Mouse (Mus musculus) kidney, embryonic 15.5 days (tissue): ENCODE data around the gene Gtf3c1. TPM values are rescaled to one million over a fixed set of nuclear protein-coding genes. Genes with fewer than 3 reads are reported as not detected.

Source experiments
- ATAC-seq: fragments of 200-750 bp; cut with Nextera tagmentation; replicated peaks from 2 replicates; pipeline ENCODE4 v1.8.0; 2017; ENCODE audit warnings: moderate TSS enrichment; ENCODE audit not compliant: low FRiP score
- H3K27ac ChIP-seq: fragments of 300-500 bp; sonication (generic); 2 replicates; pipeline ENCODE4 v1.5.1; 2015; ENCODE audit warnings: mild to moderate bottlenecking, inconsistent platforms
- H3K27me3 ChIP-seq: fragments of 300-500 bp; sonication (generic); 2 replicates; pipeline ENCODE4 v1.6.1; 2015; ENCODE audit warnings: inconsistent platforms
- H3K36me3 ChIP-seq: fragments of 300-500 bp; sonication (generic); 2 replicates; pipeline ENCODE4 v1.6.1; 2015; ENCODE audit warnings: inconsistent platforms
- H3K4me1 ChIP-seq: fragments of 300-500 bp; sonication (generic); 2 replicates; pipeline ENCODE4 v1.6.1; 2015; ENCODE audit warnings: inconsistent platforms
- H3K4me2 ChIP-seq: fragments of 300-500 bp; sonication (generic); 2 replicates; pipeline ENCODE4 v1.6.1; 2015; ENCODE audit warnings: moderate library complexity, mild to moderate bottlenecking, inconsistent platforms
- H3K4me3 ChIP-seq: fragments of 300-500 bp; sonication (generic); replicated peaks from 2 replicates; pipeline ENCODE4 v1.5.1; 2015; ENCODE audit warnings: mild to moderate bottlenecking, inconsistent platforms
- H3K9ac ChIP-seq: fragments of 300-500 bp; sonication (generic); 2 replicates; pipeline ENCODE4 v1.6.1; 2015; ENCODE audit warnings: mild to moderate bottlenecking, inconsistent platforms
- H3K9me3 ChIP-seq: fragments of 300-500 bp; sonication (generic); replicated peaks from 2 replicates; pipeline ENCODE4 v1.6.1; 2016; ENCODE audit warnings: inconsistent platforms
- WGBS: fragments of 180-500 bp; shearing (Covaris S2); methylation state at CpG from one replicate; pipeline ENCODE4 v1.1.7; 2015; ENCODE audit warnings: mixed read lengths; 5-methylcytosine and 5-hydroxymethylcytosine counted together
- polyA plus RNA-seq: library from polyadenylated mRNA; unstranded; fragments of >200 nt; fragmentation: Nextera tagmentation; extraction: Ambion mirVana; gene quantifications from 2 replicates; pipeline ENCODE4 v1.2.1, GENCODE M21; 2015

Gene Gtf3c1
- polyA plus RNA-seq, 1 experiment from 2014 or later, result 30.6 TPM

GRCm38 (mm10) chr7:125597516-125598347 is 109.8 kb downstream of the Gtf3c1 start:
- H3K9me3 ChIP-seq, result no peaks in the 10 kb centered on the region
- no peak for ATAC-seq
- no peak overlapping the region for H3K4me2 ChIP-seq
- H3K4me3 ChIP-seq, result no peak overlapping the region
- H3K36me3 ChIP-seq, result no peaks in the 10 kb centered on the region
- H3K27ac ChIP-seq, result no peak overlapping the region
- H3K9ac ChIP-seq, result no peak overlapping the region
- H3K27me3 ChIP-seq, result no peaks in the 10 kb centered on the region
- WGBS, result 91% methylated on average over 11 of the region's 11 CpGs
- peaks cover 10% of the 10 kb centered on the region for H3K4me1 ChIP-seq

GRCm38 (mm10) chr7:125597083-125597482 is 110.5 kb downstream of the Gtf3c1 start:
- H3K4me1 ChIP-seq, result peaks cover 10% of the 10 kb centered on the region
- no peaks in the 10 kb centered on the region for H3K27me3 ChIP-seq
- no peaks in the 10 kb centered on the region for H3K36me3 ChIP-seq
- H3K4me2 ChIP-seq, result no peak overlapping the region
- no peak overlapping the region for H3K27ac ChIP-seq
- H3K9me3 ChIP-seq, result no peaks in the 10 kb centered on the region
- no peak overlapping the region for H3K4me3 ChIP-seq
- H3K9ac ChIP-seq, result no peak overlapping the region
- 82% methylated on average over 9 of the region's 9 CpGs for WGBS
- ATAC-seq, result no peak

- Histone ChIP-seq H3K36me3 (no peaks in the 10 kb centered on the region), H3K9me3 (no peaks in the 10 kb centered on the region), H3K9ac (no peak overlapping the region), H3K4me2 (no peak overlapping the region), H3K4me3 (no peak overlapping the region), H3K27me3 (no peaks in the 10 kb centered on the region), H3K27ac (no peak overlapping the region), H3K4me1 (peaks cover 10% of the 10 kb centered on the region)
- WGBS, result 60% methylated on average over 3 of the region's 3 CpGs
- no peak for ATAC-seq
Measured at GRCm38 (mm10) chr7:125596406-125596805, 111.2 kb downstream of the Gtf3c1 start.

GRCm38 (mm10) chr7:125593831-125594230 is 113.7 kb downstream of the Gtf3c1 start:
- H3K27ac ChIP-seq, result no peak overlapping the region
- no peak for ATAC-seq
- WGBS, result 84% methylated on average over 4 of the region's 4 CpGs

More at GRCm38 (mm10) chr7:125593831-125594230, 113.7 kb downstream of the Gtf3c1 start:
- Histone ChIP-seq H3K36me3 (no peaks in the 10 kb centered on the region), H3K4me3 (no peak overlapping the region), H3K27me3 (no peaks in the 10 kb centered on the region), H3K4me1 (no peaks in the 10 kb centered on the region), H3K4me2 (no peak overlapping the region), H3K9ac (no peak overlapping the region), H3K9me3 (no peaks in the 10 kb centered on the region)

Other genes with a start within 250 kb of the Gtf3c1 start
- gene Nsmce1, start 216.2 kb downstream of the Gtf3c1 start, polyA plus RNA-seq, result 143 TPM in 2 replicates
- gene Il4ra, start 155.7 kb downstream of the Gtf3c1 start, polyA plus RNA-seq, result 8.6 and 10.4 TPM in 2 replicates
- 0.24 and 0.31 TPM in 2 replicates for gene Il21r, start 104.4 kb downstream of the Gtf3c1 start, polyA plus RNA-seq
- gene D430042O09Rik, start 108 bp upstream of the Gtf3c1 start, polyA plus RNA-seq, result 9.3 and 10.1 TPM in 2 replicates